Mouse (Mus musculus): Measurements from ENCODE around the gene Fbxo33. TPM values are rescaled to one million over a fixed set of nuclear protein-coding genes. Genes with fewer than 3 reads are reported as not detected.

Fbxo33 gene
- polyA plus RNA-seq (2014; fragmentation: Nextera tagmentation; extraction: Ambion mirVana) = 13.3 and 15.1 TPM in 2 replicates

GRCm38 (mm10) chr12:59219325-59220225 is at the start of gene Fbxo33:
Gene Fbxo33 (minus strand): TSS chr12:59219725.
- peak within 1 kb of the TSS; percentile 81 for H3K4me3 ChIP-seq (ENCODE audit: low read depth, low read length)
- H3K36me3 ChIP-seq (ENCODE audit: control insufficient read depth, insufficient read depth, low read length) = no peaks in the 10 kb centered on the region
- under 1% methylated on average over 108 of the region's 109 CpGs for WGBS
- H3K27me3 ChIP-seq (replicated peaks; ENCODE audit: control insufficient read depth, insufficient read depth, low read length) = no peaks in the 10 kb centered on the region
- peaks cover 21% of the 10 kb centered on the region for H3K4me1 ChIP-seq (replicated peaks; ENCODE audit: control insufficient read depth, insufficient read depth, low read length)
- H3K9me3 ChIP-seq (ENCODE audit: control insufficient read depth, low read length) = no peaks in the 10 kb centered on the region
- peak within 1 kb of the TSS; percentile 85 for H3K27ac ChIP-seq (ENCODE audit: low read depth, low read length)
- DNase-seq (ENCODE audit: low spot score) (peak; percentile 100), ATAC-seq (replicated peaks; ENCODE audit: low FRiP score) (peak; percentile 95)
- peak within 1 kb of the TSS; percentile 89 for H3K4me2 ChIP-seq
- peak within 1 kb of the TSS; percentile 85 for H3K9ac ChIP-seq (ENCODE audit: low read depth, low read length)

- Histone ChIP-seq H3K9ac (ENCODE audit: low read depth, low read length) (no peak overlapping the region), H3K4me2 (no peak overlapping the region), H3K27me3 (replicated peaks; ENCODE audit: control insufficient read depth, insufficient read depth, low read length) (no peaks in the 10 kb centered on the region), H3K4me1 (replicated peaks; ENCODE audit: control insufficient read depth, insufficient read depth, low read length) (no peaks in the 10 kb centered on the region), H3K36me3 (ENCODE audit: control insufficient read depth, insufficient read depth, low read length) (no peaks in the 10 kb centered on the region), H3K9me3 (ENCODE audit: control insufficient read depth, low read length) (no peaks in the 10 kb centered on the region), H3K27ac (ENCODE audit: low read depth, low read length) (no peak overlapping the region), H3K4me3 (ENCODE audit: low read depth, low read length) (no peak overlapping the region)
- no peak for ATAC-seq (replicated peaks; ENCODE audit: low FRiP score)
- DNase-seq (ENCODE audit: low spot score) = no peak
- WGBS = 84% methylated on average over 4 of the region's 4 CpGs
These were observed 46.4 kb upstream of the Fbxo33 start for GRCm38 (mm10) chr12:59265942-59266231.

GRCm38 (mm10) chr12:59265207-59265941 is 45.8 kb upstream of the Fbxo33 start:
- DNase-seq (ENCODE audit: low spot score) (no peak), ATAC-seq (replicated peaks; ENCODE audit: low FRiP score) (no peak)
- H3K27ac ChIP-seq (ENCODE audit: low read depth, low read length) = no peak overlapping the region
- no peak overlapping the region for H3K4me3 ChIP-seq (ENCODE audit: low read depth, low read length)
- 31% methylated on average over 15 of the region's 15 CpGs for WGBS
- no peaks in the 10 kb centered on the region for H3K27me3 ChIP-seq (replicated peaks; ENCODE audit: control insufficient read depth, insufficient read depth, low read length)
- H3K9me3 ChIP-seq (ENCODE audit: control insufficient read depth, low read length) = no peaks in the 10 kb centered on the region
- no peaks in the 10 kb centered on the region for H3K4me1 ChIP-seq (replicated peaks; ENCODE audit: control insufficient read depth, insufficient read depth, low read length)
- H3K36me3 ChIP-seq (ENCODE audit: control insufficient read depth, insufficient read depth, low read length) = no peaks in the 10 kb centered on the region
- H3K9ac ChIP-seq (ENCODE audit: low read depth, low read length) = no peak overlapping the region
- H3K4me2 ChIP-seq = no peak overlapping the region

- Histone ChIP-seq H3K9me3 (ENCODE audit: control insufficient read depth, low read length) (no peaks in the 10 kb centered on the region), H3K4me3 (ENCODE audit: low read depth, low read length) (no peak overlapping the region), H3K9ac (ENCODE audit: low read depth, low read length) (no peak overlapping the region), H3K36me3 (ENCODE audit: control insufficient read depth, insufficient read depth, low read length) (no peaks in the 10 kb centered on the region), H3K4me2 (no peak overlapping the region), H3K27me3 (replicated peaks; ENCODE audit: control insufficient read depth, insufficient read depth, low read length) (no peaks in the 10 kb centered on the region), H3K4me1 (replicated peaks; ENCODE audit: control insufficient read depth, insufficient read depth, low read length) (no peaks in the 10 kb centered on the region), H3K27ac (ENCODE audit: low read depth, low read length) (no peak overlapping the region)
- WGBS = 77% methylated on average over 3 of the region's 3 CpGs
- ATAC-seq (replicated peaks; ENCODE audit: low FRiP score) (no peak), DNase-seq (ENCODE audit: low spot score) (no peak)
These were observed 43.3 kb upstream of the Fbxo33 start for GRCm38 (mm10) chr12:59262841-59263240.

GRCm38 (mm10) chr12:59260798-59261197 is 41.3 kb upstream of the Fbxo33 start:
- H3K4me1 ChIP-seq (replicated peaks; ENCODE audit: control insufficient read depth, insufficient read depth, low read length) = no peaks in the 10 kb centered on the region

GRCm38 (mm10) chr12:59260362-59260761 is 40.8 kb upstream of the Fbxo33 start:
- ATAC-seq (replicated peaks; ENCODE audit: low FRiP score) (no peak), DNase-seq (ENCODE audit: low spot score) (no peak)
- no peaks in the 10 kb centered on the region for H3K36me3 ChIP-seq (ENCODE audit: control insufficient read depth, insufficient read depth, low read length)
- H3K4me2 ChIP-seq = no peak overlapping the region
- H3K4me3 ChIP-seq (ENCODE audit: low read depth, low read length) = no peak overlapping the region
- no peaks in the 10 kb centered on the region for H3K9me3 ChIP-seq (ENCODE audit: control insufficient read depth, low read length)
- no peaks in the 10 kb centered on the region for H3K4me1 ChIP-seq (replicated peaks; ENCODE audit: control insufficient read depth, insufficient read depth, low read length)
- H3K27me3 ChIP-seq (replicated peaks; ENCODE audit: control insufficient read depth, insufficient read depth, low read length) = no peaks in the 10 kb centered on the region
- no peak overlapping the region for H3K9ac ChIP-seq (ENCODE audit: low read depth, low read length)
- no peak overlapping the region for H3K27ac ChIP-seq (ENCODE audit: low read depth, low read length)

More at GRCm38 (mm10) chr12:59260798-59261197, 41.3 kb upstream of the Fbxo33 start:
- ATAC-seq (replicated peaks; ENCODE audit: low FRiP score) = no peak
- WGBS = 40% methylated on average over 2 of the region's 2 CpGs
- Histone ChIP-seq H3K4me3 (ENCODE audit: low read depth, low read length) (no peak overlapping the region), H3K4me2 (no peak overlapping the region), H3K27ac (ENCODE audit: low read depth, low read length) (no peak overlapping the region), H3K9me3 (ENCODE audit: control insufficient read depth, low read length) (no peaks in the 10 kb centered on the region), H3K36me3 (ENCODE audit: control insufficient read depth, insufficient read depth, low read length) (no peaks in the 10 kb centered on the region), H3K9ac (ENCODE audit: low read depth, low read length) (no peak overlapping the region), H3K27me3 (replicated peaks; ENCODE audit: control insufficient read depth, insufficient read depth, low read length) (no peaks in the 10 kb centered on the region)
- DNase-seq (ENCODE audit: low spot score) = no peak

- WGBS = 85% methylated on average over 5 of the region's 5 CpGs
- no peak overlapping the region for H3K4me2 ChIP-seq
- no peaks in the 10 kb centered on the region for H3K27me3 ChIP-seq (replicated peaks; ENCODE audit: control insufficient read depth, insufficient read depth, low read length)
- H3K9me3 ChIP-seq (ENCODE audit: control insufficient read depth, low read length) = no peaks in the 10 kb centered on the region
- H3K36me3 ChIP-seq (ENCODE audit: control insufficient read depth, insufficient read depth, low read length) = no peaks in the 10 kb centered on the region
- H3K9ac ChIP-seq (ENCODE audit: low read depth, low read length) = no peak overlapping the region
- ATAC-seq (replicated peaks; ENCODE audit: low FRiP score) (no peak), DNase-seq (ENCODE audit: low spot score) (no peak)
- no peak overlapping the region for H3K27ac ChIP-seq (ENCODE audit: low read depth, low read length)
- no peaks in the 10 kb centered on the region for H3K4me1 ChIP-seq (replicated peaks; ENCODE audit: control insufficient read depth, insufficient read depth, low read length)
- no peak overlapping the region for H3K4me3 ChIP-seq (ENCODE audit: low read depth, low read length)
These were observed 39.5 kb upstream of the Fbxo33 start for GRCm38 (mm10) chr12:59259015-59259414.

- Histone ChIP-seq H3K36me3 (ENCODE audit: control insufficient read depth, insufficient read depth, low read length) (no peaks in the 10 kb centered on the region), H3K4me1 (replicated peaks; ENCODE audit: control insufficient read depth, insufficient read depth, low read length) (no peaks in the 10 kb centered on the region), H3K9ac (ENCODE audit: low read depth, low read length) (no peak overlapping the region), H3K4me2 (no peak overlapping the region), H3K9me3 (ENCODE audit: control insufficient read depth, low read length) (0 out of 2 replicates have a peak, but pooled peaks cover 2% of the 10 kb centered on the region), H3K4me3 (ENCODE audit: low read depth, low read length) (no peak overlapping the region), H3K27me3 (replicated peaks; ENCODE audit: control insufficient read depth, insufficient read depth, low read length) (no peaks in the 10 kb centered on the region), H3K27ac (ENCODE audit: low read depth, low read length) (no peak overlapping the region)
- no peak for DNase-seq (ENCODE audit: low spot score)
- no peak for ATAC-seq (replicated peaks; ENCODE audit: low FRiP score)
- WGBS = 58% methylated on average over 2 of the region's 2 CpGs
These were observed 30.8 kb upstream of the Fbxo33 start for GRCm38 (mm10) chr12:59250259-59250827.

All from liver, embryonic 11.5 days (tissue).